Comparison of ENCODE assay signal across 8 mouse cellular contexts in the genomic region with DNA sequence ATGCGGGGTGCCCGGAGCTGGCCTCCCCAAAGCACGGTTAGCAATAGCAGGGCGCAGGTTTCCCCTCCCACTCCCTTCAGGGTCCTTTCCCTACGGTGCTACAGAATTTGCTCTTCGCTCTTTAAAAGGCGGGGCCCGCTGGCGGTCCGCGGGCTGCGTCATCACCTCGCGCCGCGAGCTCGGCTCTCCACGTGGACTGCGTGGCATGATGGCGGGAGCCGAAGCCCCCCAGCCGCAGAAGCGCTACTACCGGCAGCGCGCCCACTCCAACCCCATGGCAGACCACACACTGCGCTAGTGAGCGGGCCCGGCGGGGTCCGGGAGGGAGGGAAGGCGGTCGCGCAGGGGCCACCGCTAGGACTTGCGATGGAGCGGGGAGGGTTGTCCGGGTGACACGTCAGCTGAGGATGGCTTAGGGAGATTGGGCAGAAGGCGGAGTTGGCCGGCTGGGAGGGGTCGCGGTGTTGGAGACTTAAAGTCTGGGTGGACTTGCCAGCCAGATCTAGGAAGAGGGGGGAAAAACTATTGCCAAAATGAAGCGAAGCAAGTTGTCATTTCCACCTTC. TPM values are rescaled to one million over a fixed set of nuclear protein-coding genes. Genes with fewer than 3 reads are reported as not detected.
DNase-seq lines count a peak whose midpoint lies in the region; ATAC-seq and TF ChIP-seq lines count a peak whose summit lies in the region.

No protein-coding gene starts in this region.

- peak overlapping the region; percentile 79 for H3K9ac ChIP-seq in forebrain, embryonic 13.5 days
- peak overlapping the region; percentile 63 for H3K9ac ChIP-seq in liver, embryonic 16.5 days (ENCODE audit: low read depth, low read length)
- H3K9ac ChIP-seq in neural tube, embryonic 12.5 days: peak overlapping the region; percentile 67
- peak overlapping the region; percentile 67 for H3K9ac ChIP-seq in stomach, postnatal 0 days (ENCODE audit: low read length)

- H3K4me3 ChIP-seq in E14TG2a.4 (replicated peaks; ENCODE audit: low read length): peak overlapping the region; percentile 93
- H3K4me3 ChIP-seq in forebrain, embryonic 13.5 days: peak overlapping the region; percentile 84
- peak overlapping the region; percentile 81 for H3K4me3 ChIP-seq in liver, embryonic 16.5 days (ENCODE audit: low read depth, low read length)
- peak overlapping the region; percentile 76 for H3K4me3 ChIP-seq in neural tube, embryonic 12.5 days
- peak overlapping the region; percentile 85 for H3K4me3 ChIP-seq in stomach, postnatal 0 days (ENCODE audit: low read depth, low read length)

- 0 out of 2 replicates have a peak, but pooled peaks cover 2% of the 10 kb centered on the region for H3K27me3 ChIP-seq in E14TG2a.4 (ENCODE audit: insufficient read depth, low read length)
- H3K27me3 ChIP-seq in forebrain, embryonic 13.5 days: peaks cover 10% of the 10 kb centered on the region; the same call in 1 of the 2 replicates
- H3K27me3 ChIP-seq in liver, embryonic 16.5 days (ENCODE audit: control insufficient read depth, insufficient read depth, low read depth, low read length): peaks cover 28% of the 10 kb centered on the region
- H3K27me3 ChIP-seq in neural tube, embryonic 12.5 days (replicated peaks): peaks cover 5% of the 10 kb centered on the region; the same call in 1 of the 2 replicates
- no peaks in the 10 kb centered on the region for H3K27me3 ChIP-seq in stomach, postnatal 0 days (ENCODE audit: control insufficient read depth, insufficient read depth, low read length)

- WGBS in forebrain, embryonic 13.5 days: under 1% methylated on average over 44 of the region's 44 CpGs
- under 1% methylated on average over 44 of the region's 44 CpGs for WGBS in liver, embryonic 16.5 days (ENCODE audit: insufficient replicate concordance)
- under 1% methylated on average over 44 of the region's 44 CpGs for WGBS in neural tube, embryonic 12.5 days
- under 1% methylated on average over 42 of the region's 44 CpGs for WGBS in stomach, postnatal 0 days

- H3K27ac ChIP-seq in forebrain, embryonic 13.5 days: no peak overlapping the region
- H3K27ac ChIP-seq in liver, embryonic 16.5 days (ENCODE audit: low read length): no peak overlapping the region
- no peak overlapping the region for H3K27ac ChIP-seq in neural tube, embryonic 12.5 days
- peak overlapping the region; percentile 65 for H3K27ac ChIP-seq in stomach, postnatal 0 days (replicated peaks)

- intact Hi-C loops in heart, postnatal 10 days (cut with DNase I): no loop called here

- peak overlapping the region; percentile 99 for H3K4me2 ChIP-seq in forebrain, embryonic 13.5 days
- H3K4me2 ChIP-seq in liver, embryonic 16.5 days (ENCODE audit: low read depth, low read length): peak overlapping the region; percentile 93
- H3K4me2 ChIP-seq in neural tube, embryonic 12.5 days (replicated peaks): peak overlapping the region; percentile 99
- peak overlapping the region; percentile 98 for H3K4me2 ChIP-seq in stomach, postnatal 0 days (replicated peaks; ENCODE audit: low read depth)

- H3K4me1 ChIP-seq in E14TG2a.4 (replicated peaks; ENCODE audit: low read depth, low read length): peaks cover 80% of the 10 kb centered on the region
- H3K4me1 ChIP-seq in forebrain, embryonic 13.5 days: peaks cover 16% of the 10 kb centered on the region
- H3K4me1 ChIP-seq in liver, embryonic 16.5 days (ENCODE audit: control insufficient read depth, low read depth, low read length): peaks cover 17% of the 10 kb centered on the region
- peaks cover 12% of the 10 kb centered on the region for H3K4me1 ChIP-seq in neural tube, embryonic 12.5 days
- no peaks in the 10 kb centered on the region; the same call in 1 of the 2 replicates for H3K4me1 ChIP-seq in stomach, postnatal 0 days (replicated peaks; ENCODE audit: control insufficient read depth, insufficient read depth)

- peaks cover 42% of the 10 kb centered on the region for H3K36me3 ChIP-seq in E14TG2a.4 (ENCODE audit: insufficient read depth, low read length)
- peaks cover 5% of the 10 kb centered on the region for H3K36me3 ChIP-seq in forebrain, embryonic 13.5 days (ENCODE audit: poor library complexity, severe bottlenecking)
- H3K36me3 ChIP-seq in liver, embryonic 16.5 days (ENCODE audit: control insufficient read depth, insufficient read depth): no peaks in the 10 kb centered on the region
- peaks cover 8% of the 10 kb centered on the region for H3K36me3 ChIP-seq in neural tube, embryonic 12.5 days
- H3K36me3 ChIP-seq in stomach, postnatal 0 days (ENCODE audit: control insufficient read depth, insufficient read depth, low read length): no peaks in the 10 kb centered on the region

- TF ChIP-seq EP300 in stomach, postnatal 0 days (optimal IDR thresholded peaks at IDR 0.05): no peak

- peak; percentile 93 for DNase-seq in heart, postnatal 10 days
- DNase-seq in kidney, postnatal 4 days: peak; percentile 93 to 95
- peak; percentile 91 for DNase-seq in stomach, postnatal 0 days (ENCODE audit: low spot score)

- ATAC-seq in cerebellum, adult (ENCODE audit: insufficient number of reproducible peaks, low FRiP score, low TSS enrichment): peak; percentile 81
- ATAC-seq in forebrain, embryonic 13.5 days: peak; percentile 93
- ATAC-seq in liver, embryonic 16.5 days (ENCODE audit: low read depth): peak; percentile 82
- peak; percentile 85 for ATAC-seq in neural tube, embryonic 12.5 days (ENCODE audit: low FRiP score, low read depth)
- ATAC-seq in stomach, postnatal 0 days (ENCODE audit: low FRiP score, low TSS enrichment): peak; percentile 81

- TF ChIP-seq CTCF in E14TG2a.4 (conservative IDR thresholded peaks at IDR 0.05; ENCODE audit: low read length): no peak
- TF ChIP-seq CTCF in stomach, postnatal 0 days (IDR thresholded peaks at IDR 0.05; ENCODE audit: low read depth): no peak

- no peaks in the 10 kb centered on the region for H3K9me3 ChIP-seq in E14TG2a.4 (ENCODE audit: low read length)
- H3K9me3 ChIP-seq in forebrain, embryonic 13.5 days (replicated peaks): no peaks in the 10 kb centered on the region
- no peaks in the 10 kb centered on the region for H3K9me3 ChIP-seq in liver, embryonic 16.5 days (replicated peaks; ENCODE audit: control insufficient read depth, low read length)
- H3K9me3 ChIP-seq in neural tube, embryonic 12.5 days: no peaks in the 10 kb centered on the region
- H3K9me3 ChIP-seq in stomach, postnatal 0 days (ENCODE audit: control insufficient read depth, low read length): no peaks in the 10 kb centered on the region

RNA-seq across cellular contexts. Expression of a gene that starts 0.5 kb away (rescaled TPM):
- polyA plus RNA-seq in forebrain, embryonic 13.5 days (2015; fragmentation: Nextera tagmentation; extraction: Ambion mirVana): 0.08 and 0.14 TPM in 2 replicates
- under 1 TPM; 0.12 to 0.17 TPM for total RNA-seq in heart, postnatal 10 days (2021)
- 0.09 and 0.21 TPM in 2 replicates for polyA plus RNA-seq in liver, embryonic 16.5 days (2015; fragmentation: Nextera tagmentation; extraction: Ambion mirVana)
- polyA plus RNA-seq in neural tube, embryonic 12.5 days (2016; fragmentation: Nextera tagmentation; extraction: Ambion mirVana): 0.15 and 0.17 TPM in 2 replicates
- 1.2 and 1.3 TPM in 2 replicates for polyA plus RNA-seq in stomach, postnatal 0 days (2015; fragmentation: Nextera tagmentation; extraction: Ambion mirVana)

RNA-seq across cellular contexts. Expression of a gene that starts 0.6 kb away (rescaled TPM):
- 29.3 and 30.0 TPM in 2 replicates for polyA plus RNA-seq in forebrain, embryonic 13.5 days (2015; fragmentation: Nextera tagmentation; extraction: Ambion mirVana)
- 1 to 10 TPM; 7.6 to 8.6 TPM for total RNA-seq in heart, postnatal 10 days (2021)
- polyA plus RNA-seq in liver, embryonic 16.5 days (2015; fragmentation: Nextera tagmentation; extraction: Ambion mirVana): 13.4 and 13.5 TPM in 2 replicates
- polyA plus RNA-seq in neural tube, embryonic 12.5 days (2016; fragmentation: Nextera tagmentation; extraction: Ambion mirVana): 31.5 and 32.5 TPM in 2 replicates
- 32.4 and 36.8 TPM in 2 replicates for polyA plus RNA-seq in stomach, postnatal 0 days (2015; fragmentation: Nextera tagmentation; extraction: Ambion mirVana)

RNA-seq across cellular contexts. Expression of a gene that starts 6.2 kb away (rescaled TPM):
- 0.06 TPM in 1 of 2 replicates, not detected in the other for polyA plus RNA-seq in forebrain, embryonic 13.5 days (2015; fragmentation: Nextera tagmentation; extraction: Ambion mirVana)
- under 1 TPM; 0.22 to 0.29 TPM for total RNA-seq in heart, postnatal 10 days (2021)
- 0.04 TPM in 1 of 2 replicates, not detected in the other for polyA plus RNA-seq in liver, embryonic 16.5 days (2015; fragmentation: Nextera tagmentation; extraction: Ambion mirVana)
- polyA plus RNA-seq in neural tube, embryonic 12.5 days (2016; fragmentation: Nextera tagmentation; extraction: Ambion mirVana): 0.13 and 0.25 TPM in 2 replicates
- 0.13 TPM in 1 of 2 replicates, not detected in the other for polyA plus RNA-seq in stomach, postnatal 0 days (2015; fragmentation: Nextera tagmentation; extraction: Ambion mirVana)

RNA-seq across cellular contexts. Expression of a gene that starts 11.2 kb away (rescaled TPM):
- 74.7 and 78.4 TPM in 2 replicates for polyA plus RNA-seq in forebrain, embryonic 13.5 days (2015; fragmentation: Nextera tagmentation; extraction: Ambion mirVana)
- 10 to 100 TPM; 53.1 to 66.2 TPM for total RNA-seq in heart, postnatal 10 days (2021)
- 37.1 and 40.1 TPM in 2 replicates for polyA plus RNA-seq in liver, embryonic 16.5 days (2015; fragmentation: Nextera tagmentation; extraction: Ambion mirVana)
- 70.7 and 70.9 TPM in 2 replicates for polyA plus RNA-seq in neural tube, embryonic 12.5 days (2016; fragmentation: Nextera tagmentation; extraction: Ambion mirVana)
- polyA plus RNA-seq in stomach, postnatal 0 days (2015; fragmentation: Nextera tagmentation; extraction: Ambion mirVana): 58.9 and 61.3 TPM in 2 replicates

RNA-seq across cellular contexts. Expression of a gene that starts 18.1 kb away (rescaled TPM):
- 4.0 and 4.5 TPM in 2 replicates for polyA plus RNA-seq in forebrain, embryonic 13.5 days (2015; fragmentation: Nextera tagmentation; extraction: Ambion mirVana)
- 1 to 10 TPM; 1.7 to 2.9 TPM for total RNA-seq in heart, postnatal 10 days (2021)
- not detected in 2 replicates for polyA plus RNA-seq in liver, embryonic 16.5 days (2015; fragmentation: Nextera tagmentation; extraction: Ambion mirVana)
- polyA plus RNA-seq in neural tube, embryonic 12.5 days (2016; fragmentation: Nextera tagmentation; extraction: Ambion mirVana): 6.1 TPM in 2 replicates
- 0.75 and 0.81 TPM in 2 replicates for polyA plus RNA-seq in stomach, postnatal 0 days (2015; fragmentation: Nextera tagmentation; extraction: Ambion mirVana)
